Mouse (Mus musculus): ENCODE results near the gene Gsg1l2.

The Gsg1l2 gene

DNA sequence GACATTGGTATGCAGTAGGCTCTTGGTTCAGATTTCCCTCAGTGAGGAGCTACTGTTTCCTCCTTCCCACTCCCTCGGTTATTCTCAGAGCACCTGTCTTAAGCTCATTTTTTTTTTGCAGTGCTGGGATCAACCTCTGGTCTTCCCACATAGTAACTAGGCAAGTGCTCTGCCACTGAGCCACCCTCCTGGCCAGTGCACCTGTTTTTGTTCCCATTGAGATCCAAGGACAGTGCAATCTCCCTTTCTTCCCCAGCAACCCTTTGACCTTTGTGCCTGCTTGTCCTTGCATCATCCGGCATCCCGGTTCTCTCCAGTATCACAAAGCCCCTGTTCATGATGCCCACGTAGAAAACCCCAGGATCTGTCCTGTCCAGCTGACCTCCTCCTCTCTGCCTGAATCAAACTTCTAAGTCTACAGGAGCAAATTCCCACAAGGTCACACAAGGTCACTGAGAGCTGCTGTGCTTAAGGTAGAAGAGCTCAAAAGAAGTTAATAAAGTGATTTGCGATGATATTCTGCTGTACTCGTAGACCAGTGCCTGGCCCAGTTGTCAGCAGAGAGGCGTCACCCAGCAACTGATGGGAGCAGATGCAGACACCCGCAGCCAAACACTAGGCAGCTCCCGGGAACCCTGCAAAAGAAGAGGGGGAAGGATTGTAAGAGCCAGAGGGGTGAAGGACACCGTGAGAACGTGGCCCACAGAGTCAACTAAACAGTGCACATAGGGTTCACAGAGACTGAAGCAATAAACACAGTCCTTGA lies 32.6 kb downstream of the Gsg1l2 start:
- in situ Hi-C loops (cut with MboI; ENCODE audit: low pct_unique_long_range_greater_than_20kb in 1 of 2, low sequenced_read_pairs in 2 of 2, unreplicated experiment in 1 of 2) = no loop called here

- in situ Hi-C loops (cut with MboI; ENCODE audit: low pct_unique_long_range_greater_than_20kb in 1 of 2, low sequenced_read_pairs in 2 of 2, unreplicated experiment in 1 of 2) = no loop called here
Observed at GRCm38 (mm10) chr11:67808051-67808450, 33.6 kb downstream of the Gsg1l2 start.

DNA sequence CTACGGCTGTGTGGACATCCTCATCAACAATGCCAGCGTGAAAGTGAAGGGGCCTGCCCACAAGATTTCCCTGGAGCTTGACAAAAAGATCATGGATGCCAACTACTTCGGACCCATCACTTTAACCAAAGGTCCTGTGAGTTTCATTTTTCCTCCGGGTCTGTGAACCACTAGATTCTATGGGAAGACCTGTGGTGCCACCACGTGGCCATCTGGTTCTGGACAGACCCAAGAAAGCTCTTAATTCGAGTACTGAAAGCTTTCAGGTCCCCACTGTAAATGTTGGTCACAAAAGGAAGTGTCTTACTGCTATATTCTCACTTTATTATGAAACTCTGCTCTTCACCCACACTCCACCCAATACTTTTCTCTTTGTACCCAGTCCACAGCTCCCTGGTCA lies 37.1 kb downstream of the Gsg1l2 start:
- in situ Hi-C loops (cut with MboI; ENCODE audit: low pct_unique_long_range_greater_than_20kb in 1 of 2, low sequenced_read_pairs in 2 of 2, unreplicated experiment in 1 of 2) = no loop called here

- in situ Hi-C loops (cut with MboI; ENCODE audit: low pct_unique_long_range_greater_than_20kb in 1 of 2, low sequenced_read_pairs in 2 of 2, unreplicated experiment in 1 of 2) = loop anchor here in 1 of 2 experiments (5.0 kb wide), 1 partner anchor 113 kb away; no protein-coding TSS in a partner anchor
Observed at GRCm38 (mm10) chr11:67819604-67820003, 45.2 kb downstream of the Gsg1l2 start.

DNA sequence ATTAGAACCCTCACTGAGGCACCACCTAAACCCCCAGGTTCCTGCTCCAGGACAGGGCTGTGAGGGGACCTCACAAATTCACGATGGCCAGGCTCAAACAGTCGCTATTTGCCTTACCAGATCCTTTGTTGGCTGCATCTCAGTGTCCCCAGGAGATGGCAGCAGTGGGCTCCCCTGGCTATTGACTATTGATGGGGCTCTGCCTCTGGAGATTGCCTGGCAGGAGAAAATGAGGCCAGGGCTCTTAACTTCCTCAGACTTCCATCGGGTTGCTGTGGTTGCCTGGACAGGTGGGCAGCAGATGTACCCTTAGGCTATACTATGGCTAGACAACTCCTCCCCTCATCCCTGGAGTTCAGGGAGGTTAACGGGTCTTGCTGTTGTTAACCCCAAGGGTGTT lies 45.8 kb downstream of the Gsg1l2 start:
- in situ Hi-C loops (cut with MboI; ENCODE audit: low pct_unique_long_range_greater_than_20kb in 1 of 2, low sequenced_read_pairs in 2 of 2, unreplicated experiment in 1 of 2) = loop anchor here in 1 of 2 experiments (5.0 kb wide), 1 partner anchor 112 kb away; no protein-coding TSS in a partner anchor

DNA sequence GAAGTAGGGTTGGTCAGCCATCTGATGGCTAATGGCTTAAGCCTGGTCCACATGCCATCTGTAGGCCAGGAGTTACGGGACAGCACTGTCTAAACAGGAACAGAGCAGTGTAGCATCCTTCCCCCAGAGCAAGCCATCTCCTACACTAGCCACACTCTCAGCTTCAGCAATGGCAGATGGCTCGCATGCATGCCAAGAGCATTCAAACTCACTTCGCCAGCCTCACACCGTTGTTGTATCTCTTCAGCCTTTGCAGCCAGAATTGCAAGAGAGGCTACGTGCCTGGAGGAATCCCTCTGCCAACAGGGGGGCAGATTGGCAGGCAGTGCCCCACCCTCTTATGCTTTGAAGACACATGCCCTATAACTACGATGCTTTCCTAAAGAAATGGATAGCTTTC lies 47.2 kb downstream of the Gsg1l2 start:
- in situ Hi-C loops (cut with MboI; ENCODE audit: low pct_unique_long_range_greater_than_20kb in 1 of 2, low sequenced_read_pairs in 2 of 2, unreplicated experiment in 1 of 2) = loop anchor here in 1 of 2 experiments (5.0 kb wide), 1 partner anchor 111 kb away; no protein-coding TSS in a partner anchor

GRCm38 (mm10) chr11:67828360-67829059 lies 54.1 kb downstream of the Gsg1l2 start:
- in situ Hi-C loops (cut with MboI; ENCODE audit: low pct_unique_long_range_greater_than_20kb in 1 of 2, low sequenced_read_pairs in 2 of 2, unreplicated experiment in 1 of 2) = no loop called here

DNA sequence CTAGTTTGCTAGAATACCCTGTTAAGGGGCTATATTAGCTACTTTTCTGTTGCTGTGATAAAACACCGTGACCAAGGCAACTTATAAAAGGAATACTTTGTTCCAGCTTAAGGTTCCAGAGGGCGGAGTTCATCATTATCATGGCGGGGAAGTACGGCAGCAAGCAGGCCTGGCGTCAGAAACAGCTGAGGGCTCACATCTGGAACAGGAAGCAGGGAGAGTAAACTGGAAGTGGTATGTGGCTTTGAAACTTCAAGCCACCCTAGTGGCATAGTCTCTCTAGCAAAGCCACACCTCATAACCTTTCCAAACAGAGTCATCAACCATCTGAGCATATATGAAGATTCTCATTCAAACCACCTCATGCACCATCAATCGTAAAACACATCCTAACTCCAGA lies 55.1 kb downstream of the Gsg1l2 start:
- in situ Hi-C loops (cut with MboI; ENCODE audit: low pct_unique_long_range_greater_than_20kb in 1 of 2, low sequenced_read_pairs in 2 of 2, unreplicated experiment in 1 of 2) = no loop called here

DNA sequence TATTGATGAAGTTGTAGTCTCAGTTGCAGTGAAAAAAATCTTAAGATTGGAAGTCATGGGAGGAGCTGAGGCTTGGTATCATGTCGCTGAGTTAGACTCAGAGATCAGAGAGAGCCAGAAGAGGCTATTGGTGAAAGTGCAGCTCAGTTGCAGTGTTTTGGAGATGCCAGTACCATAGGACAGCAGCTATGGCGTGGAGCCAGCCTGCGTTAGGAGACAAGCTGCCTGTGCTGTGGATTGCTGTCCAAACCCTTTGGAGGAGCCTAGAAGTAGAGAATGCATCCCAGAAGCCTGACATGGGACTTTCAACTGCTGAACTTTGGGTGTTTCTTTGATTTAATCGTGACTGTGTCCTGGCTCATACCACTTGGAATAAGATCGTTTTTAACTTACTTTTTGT lies 57.4 kb downstream of the Gsg1l2 start:
- in situ Hi-C loops (cut with MboI; ENCODE audit: low pct_unique_long_range_greater_than_20kb in 1 of 2, low sequenced_read_pairs in 2 of 2, unreplicated experiment in 1 of 2) = no loop called here

DNA sequence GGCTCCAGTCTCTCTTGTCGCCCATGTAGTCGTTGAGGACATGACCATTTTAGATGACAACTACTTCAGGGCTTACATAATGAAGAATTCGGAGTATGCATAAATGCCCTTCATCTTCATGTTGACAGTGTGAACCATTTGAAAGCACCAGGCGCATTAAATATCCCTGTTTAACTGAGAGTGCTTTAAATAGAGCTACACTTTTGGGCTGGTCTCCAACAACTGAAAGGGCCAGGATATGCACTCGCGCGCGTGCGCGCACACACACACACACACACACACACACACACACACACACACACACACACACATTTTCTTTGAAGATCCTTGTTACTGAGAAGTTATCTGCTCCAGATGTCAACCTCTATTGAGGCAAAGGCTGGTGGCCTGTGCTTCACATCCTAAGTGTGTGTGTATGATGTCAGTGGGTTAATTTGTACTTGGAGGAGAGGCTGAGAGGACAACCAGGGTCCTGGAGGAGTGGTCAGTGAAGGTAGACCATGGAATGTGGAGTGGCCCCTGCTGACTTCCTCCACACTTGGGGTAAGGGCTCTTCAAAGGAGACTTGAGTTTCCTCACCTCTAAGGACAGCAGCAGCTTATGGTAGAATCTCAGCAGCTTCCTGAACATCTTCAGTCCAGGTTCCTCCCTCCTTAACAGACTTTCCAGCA lies 61.1 kb downstream of the Gsg1l2 start:
- in situ Hi-C loops (cut with MboI; ENCODE audit: low pct_unique_long_range_greater_than_20kb in 1 of 2, low sequenced_read_pairs in 2 of 2, unreplicated experiment in 1 of 2) = no loop called here
